Mouse (Mus musculus) left cerebral cortex, adult 2 months (tissue): ENCODE measurements around the gene Klf2. TPM values are rescaled to one million over a fixed set of nuclear protein-coding genes. Genes with fewer than 3 reads are reported as not detected.

ENCODE experiments used
- DNase-seq, 2 experiments: peaks; one replicate each; pipeline ENCODE4 v3.0.0; 2021 to 2022; ENCODE audit warnings: low spot score in 2 of 2, mixed read lengths in 1 of 2; ENCODE audit errors: extremely low spot score in 1 of 2
- H3K27ac ChIP-seq: fragments of 200-600 bp; 2 replicates; pipeline ENCODE4 v1.8.1; 2022
- H3K4me3 ChIP-seq: fragments of 200-600 bp; 2 replicates; pipeline ENCODE4 v1.8.1; 2022
- CTCF ChIP-seq: fragments of 200-600 bp; IDR thresholded peaks from 2 replicates; pipeline ENCODE4 v1.8.1; 2022; ENCODE audit warnings: antibody characterized with exemption, mild to moderate bottlenecking, moderate library complexity
- intact Hi-C: fragments of 180-260 bp; cut with DNase I; formaldehyde crosslinking; loops from one replicate; pipeline ENCODE4 v1.15.1; 2025
- long read RNA-seq, 2 experiments: library from polyadenylated mRNA; stranded (forward); transcript quantifications; one replicate each; pipeline ENCODE4 v2.0.0; 2021; ENCODE audit warnings: borderline mapping rate in 2 of 2
- total RNA-seq, 2 experiments: library from RNA; stranded (reverse); gene quantifications; 2 replicates each; pipeline ENCODE4 v1.2.3; 2021

The Klf2 gene
- 10 to 100 TPM; 17.1 to 32.3 TPM for total RNA-seq
- long read RNA-seq, experiment 1, transcript Klf2-201 (3 exons, 1,847 nt) = major isoform, 12 of 12 reads
- long read RNA-seq, experiment 1, partial matches to known transcripts = 0 of 12 reads
- long read RNA-seq, experiment 1, other reads (novel, unspliced or antisense) = 0 of 12 reads
- long read RNA-seq, experiment 2, transcript Klf2-201 (3 exons, 1,847 nt) = major isoform, 24 of 24 reads
- long read RNA-seq, experiment 2, partial matches to known transcripts = 0 of 24 reads
- long read RNA-seq, experiment 2, other reads (novel, unspliced or antisense) = 0 of 24 reads

- DNase-seq = peak; percentile 85 to 88
- H3K4me3 ChIP-seq = peak within 1 kb of the TSS; percentile 66
- intact Hi-C loops = no loop called here
- no peak; the same call in 1 of the 2 replicates for TF ChIP-seq CTCF
- H3K27ac ChIP-seq = peak within 1 kb of the TSS; percentile 77
Observed at GRCm38 (mm10) chr8:72318801-72319322, at the start of gene Klf2. Gene Klf2 (plus strand): TSS chr8:72319033.

GRCm38 (mm10) chr8:72270606-72271005, 48.2 kb upstream of the Klf2 start:
- no peak for DNase-seq
- intact Hi-C loops = no loop called here
- Histone ChIP-seq H3K27ac (no peak overlapping the region), H3K4me3 (no peak overlapping the region)
- no peak for TF ChIP-seq CTCF

GRCm38 (mm10) chr8:72271051-72271660, 47.7 kb upstream of the Klf2 start:
- no peak for DNase-seq
- Histone ChIP-seq H3K27ac (no peak overlapping the region), H3K4me3 (no peak overlapping the region)
- intact Hi-C loops = no loop called here
- no peak for TF ChIP-seq CTCF

GRCm38 (mm10) chr8:72271691-72272090, 47.1 kb upstream of the Klf2 start:
- Histone ChIP-seq H3K27ac (no peak overlapping the region), H3K4me3 (no peak overlapping the region)
- intact Hi-C loops = no loop called here
- TF ChIP-seq CTCF = no peak
- DNase-seq = no peak

- intact Hi-C loops = no loop called here
- DNase-seq = peak; percentile 51 to 54
- H3K27ac ChIP-seq = no peak overlapping the region
- no peak overlapping the region for H3K4me3 ChIP-seq
- peak; percentile 70 for TF ChIP-seq CTCF
Observed at GRCm38 (mm10) chr8:72272361-72272760, 46.5 kb upstream of the Klf2 start.

- no peak overlapping the region for H3K4me3 ChIP-seq
- no peak for TF ChIP-seq CTCF
- intact Hi-C loops = no loop called here
Observed at GRCm38 (mm10) chr8:72273111-72273770, 45.6 kb upstream of the Klf2 start.

GRCm38 (mm10) chr8:72273807-72274206, 45.0 kb upstream of the Klf2 start:
- no peak for TF ChIP-seq CTCF
- DNase-seq = no peak
- Histone ChIP-seq H3K27ac (no peak overlapping the region), H3K4me3 (no peak overlapping the region)
- intact Hi-C loops = no loop called here

More at GRCm38 (mm10) chr8:72273111-72273770, 45.6 kb upstream of the Klf2 start:
- H3K27ac ChIP-seq = no peak overlapping the region
- no peak for DNase-seq

- intact Hi-C loops = no loop called here
- no peak overlapping the region for H3K27ac ChIP-seq
- no peak overlapping the region for H3K4me3 ChIP-seq
- DNase-seq = no peak
- TF ChIP-seq CTCF = no peak
Observed at GRCm38 (mm10) chr8:72277244-72277643, 41.6 kb upstream of the Klf2 start.

GRCm38 (mm10) chr8:72279151-72279550, 39.7 kb upstream of the Klf2 start:
- H3K27ac ChIP-seq = no peak overlapping the region
- DNase-seq = no peak
- intact Hi-C loops = no loop called here
- no peak overlapping the region for H3K4me3 ChIP-seq
- TF ChIP-seq CTCF = no peak

- no peak overlapping the region for H3K4me3 ChIP-seq
- no peak overlapping the region for H3K27ac ChIP-seq
- TF ChIP-seq CTCF = no peak
- DNase-seq = no peak
- intact Hi-C loops = no loop called here
Observed at GRCm38 (mm10) chr8:72281634-72282033, 37.2 kb upstream of the Klf2 start.

- Histone ChIP-seq H3K4me3 (no peak overlapping the region), H3K27ac (no peak overlapping the region)
- no peak for TF ChIP-seq CTCF
- DNase-seq = no peak
- intact Hi-C loops = no loop called here
Observed at GRCm38 (mm10) chr8:72285285-72285684, 33.5 kb upstream of the Klf2 start.

- no peak for DNase-seq
- Histone ChIP-seq H3K27ac (no peak overlapping the region), H3K4me3 (no peak overlapping the region)
- intact Hi-C loops = no loop called here
- no peak for TF ChIP-seq CTCF
Observed at GRCm38 (mm10) chr8:72289051-72289450, 29.8 kb upstream of the Klf2 start.
